Mouse (Mus musculus) adrenal gland, postnatal 36 days (tissue): Measurements from ENCODE around the gene Ctsg. TPM values are rescaled to one million over a fixed set of nuclear protein-coding genes. Genes with fewer than 3 reads are reported as not detected.

Source experiments
- microRNA-seq: library from miRNA; unstranded; fragments of <30 nt; microRNA quantifications from one replicate; pipeline ENCODE4 v1.2.0, GENCODE M21; 2021
- total RNA-seq, 2 experiments: library from RNA; stranded (reverse); gene quantifications; 2 replicates each; pipeline ENCODE4 v1.2.3; 2021

The Ctsg gene
- total RNA-seq, 2 experiments from 2014 or later = not detected

Small RNA genes lying within 50 kb of the gene (microRNA-seq; reads per million reads assigned to microRNA genes)
- not detected for gene Mir6949

Other genes with a start within 250 kb of the Ctsg start
- gene Nynrin, start 248.6 kb downstream of the Ctsg start, total RNA-seq = 10 to 100 TPM in 1 of 2 experiments, 1 to 10 TPM in 1; 9.4 to 10.7 TPM
- under 1 TPM in 1 of 2 experiments, not detected in 1; 0.13 TPM for gene Cbln3, start 218.2 kb downstream of the Ctsg start, total RNA-seq
- gene Khnyn, start 217.6 kb downstream of the Ctsg start, total RNA-seq = 10 to 100 TPM; 16.6 to 17.0 TPM
- gene Sdr39u1, start 202.3 kb downstream of the Ctsg start, total RNA-seq = 10 to 100 TPM; 51.6 to 73.8 TPM
- gene Cma1, start 157.9 kb downstream of the Ctsg start, total RNA-seq = 1 to 10 TPM; 1.9 to 2.7 TPM
- not detected for gene Cma2, start 151.6 kb downstream of the Ctsg start, total RNA-seq
- gene Mcpt1, start 84.6 kb downstream of the Ctsg start, total RNA-seq = not detected
- not detected for gene Mcpt9, start 72.1 kb downstream of the Ctsg start, total RNA-seq
- not detected for gene Mcpt2, start 60.5 kb downstream of the Ctsg start, total RNA-seq
- 1 to 10 TPM; 2.2 to 2.8 TPM for gene Mcpt4, start 40.3 kb downstream of the Ctsg start, total RNA-seq
- gene Mcpt8, start 17.3 kb downstream of the Ctsg start, total RNA-seq = not detected
- not detected for gene Gzme, start 18.1 kb upstream of the Ctsg start, total RNA-seq
- gene Gzmd, start 30.0 kb upstream of the Ctsg start, total RNA-seq = not detected
- gene Gzmg, start 57.0 kb upstream of the Ctsg start, total RNA-seq = not detected
- gene Gzmn, start 72.0 kb upstream of the Ctsg start, total RNA-seq = not detected
- gene Gzmf, start 108.8 kb upstream of the Ctsg start, total RNA-seq = not detected
- gene Gzmc, start 132.1 kb upstream of the Ctsg start, total RNA-seq = not detected
- under 1 TPM; 0.20 to 0.33 TPM for gene Gzmb, start 159.7 kb upstream of the Ctsg start, total RNA-seq